Mouse (Mus musculus) embryo, embryonic 11.5 days (tissue): ENCODE measurements around the gene Trmt2b.
"Not testable (repeated sequence)": the region's sequence is repeated elsewhere in the genome, so short reads cannot be mapped to it uniquely, and the experiment has no call there.

ENCODE experiments used
- DNase-seq: peaks from one replicate; pipeline ENCODE4 v3.0.0-alpha.2; 2012; ENCODE audit warnings: low read depth, low spot score

Gene Trmt2b

DNA sequence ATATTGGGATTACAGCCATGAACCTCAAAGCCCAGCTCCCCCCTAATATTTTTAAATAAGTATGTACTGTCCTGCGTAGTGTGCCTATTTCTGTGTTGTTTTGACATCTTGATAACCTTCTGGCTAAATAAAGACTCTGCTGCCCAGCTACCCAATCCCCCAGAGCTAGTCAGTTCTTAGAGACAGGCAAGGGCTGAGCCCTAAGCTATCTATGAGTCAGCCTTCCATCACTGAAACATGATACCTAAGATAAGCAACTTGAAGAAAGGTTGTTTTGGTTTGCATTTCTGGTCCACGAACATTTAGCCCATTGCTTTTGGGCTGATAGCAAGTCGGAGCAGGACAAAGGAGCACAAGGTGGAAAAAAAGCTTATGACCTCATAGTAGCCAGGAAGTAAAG is 56.2 kb downstream of the Trmt2b start:
- no peak for DNase-seq

DNA sequence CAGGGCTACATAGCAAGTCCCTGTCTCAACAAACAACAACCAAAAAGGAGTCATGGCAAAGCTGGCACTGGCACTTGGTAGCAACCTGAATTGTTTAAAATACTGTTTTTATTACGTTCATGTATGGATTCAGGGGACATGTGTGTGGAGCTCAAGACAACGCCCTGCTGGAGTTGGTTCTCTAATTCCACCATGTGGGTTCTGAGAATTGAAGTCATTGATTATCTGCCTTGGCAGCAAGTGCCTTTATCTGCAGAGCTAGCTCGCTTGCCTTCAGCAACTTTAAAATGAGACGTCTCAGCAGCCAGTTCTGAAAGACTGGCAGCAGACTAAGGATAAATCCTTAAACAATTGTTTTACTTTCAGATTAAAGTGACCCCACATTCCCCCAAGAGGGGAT is 58.6 kb downstream of the Trmt2b start:
- DNase-seq: no peak

DNA sequence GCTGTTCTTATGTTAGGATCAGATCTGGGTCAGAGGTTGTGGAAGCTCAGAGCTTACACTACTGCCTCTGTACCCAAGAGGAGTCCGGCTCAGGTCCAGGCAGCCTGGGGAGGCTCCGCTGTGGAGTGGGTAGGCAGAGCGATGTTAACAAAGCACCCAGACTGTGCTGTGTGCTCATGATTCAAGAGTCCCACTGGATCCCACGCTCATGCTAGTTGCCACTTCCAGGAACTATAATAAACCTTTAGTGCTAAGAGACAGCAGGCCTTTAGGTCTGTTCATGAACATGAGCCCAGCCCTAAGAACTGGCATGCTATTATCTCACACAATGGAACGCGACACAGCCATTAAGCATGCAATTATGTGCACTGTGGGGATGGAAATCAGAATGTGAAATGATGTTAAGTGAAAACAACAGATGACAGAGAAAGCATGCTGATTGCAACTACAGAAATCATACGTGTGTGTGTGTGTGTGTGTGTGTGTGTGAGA is 65.6 kb downstream of the Trmt2b start:
- DNase-seq: no peak

DNA sequence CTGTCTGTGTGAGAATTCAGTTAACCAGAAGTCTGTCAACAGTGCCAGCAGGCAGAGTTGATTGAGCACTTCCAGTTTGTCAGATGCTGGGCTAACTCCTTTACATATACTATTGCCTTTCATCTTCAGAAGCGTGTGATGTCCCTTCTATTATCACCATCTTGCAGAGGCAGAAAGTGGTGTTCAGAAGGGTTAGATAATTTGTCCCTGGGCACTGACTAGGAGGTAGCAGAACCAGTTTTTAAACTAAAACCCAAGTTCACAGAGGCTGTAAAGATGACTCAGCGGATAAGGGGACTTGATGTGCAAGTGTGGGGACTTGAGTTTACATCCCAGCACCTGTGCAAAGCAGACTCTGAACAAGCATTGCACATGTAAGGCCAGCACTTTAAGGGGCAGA is 68.3 kb downstream of the Trmt2b start:
- no peak for DNase-seq

DNA sequence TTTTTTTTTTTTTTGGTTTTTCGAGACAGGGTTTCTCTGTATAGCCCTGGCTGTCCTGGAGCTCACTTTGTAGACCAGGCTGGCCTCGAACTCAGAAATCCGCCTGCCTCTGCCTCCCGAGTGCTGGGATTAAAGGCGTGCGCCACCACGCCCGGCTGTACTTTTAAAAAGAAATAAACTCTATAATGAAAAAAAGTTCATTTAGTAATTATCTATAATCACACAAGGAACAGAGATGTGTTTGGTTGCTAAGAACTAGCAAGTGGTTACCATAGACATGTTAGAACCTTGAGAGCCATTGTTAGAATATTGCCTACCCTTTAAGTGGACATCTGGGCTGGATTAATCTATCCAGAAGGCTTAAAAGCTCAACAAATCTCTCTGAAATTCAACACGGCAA is 89.6 kb downstream of the Trmt2b start, which contains the start of gene Arl13a:
TSS of gene Arl13a (plus strand) at position 301 of the 400 bp plus-strand sequence.
- not testable (repeated sequence) for DNase-seq

DNA sequence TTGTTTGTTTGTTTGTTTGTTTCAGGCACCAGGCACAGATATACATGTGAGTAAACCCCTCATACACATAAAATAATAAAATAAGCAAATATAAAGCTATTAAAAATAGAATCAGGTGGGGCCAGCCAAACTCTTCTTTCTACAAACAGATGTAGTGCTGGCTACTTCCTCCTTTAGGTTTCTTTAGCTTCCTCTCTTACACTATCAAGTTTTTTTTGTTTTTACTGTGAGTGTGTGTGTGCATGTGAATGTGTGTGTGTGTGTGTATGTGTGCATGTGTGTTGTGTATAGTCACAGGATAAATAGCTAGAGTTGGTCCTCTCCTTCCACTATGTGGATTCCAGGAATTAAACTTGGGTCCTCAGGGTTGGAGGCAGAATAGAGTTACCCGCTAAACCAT is 102.1 kb downstream of the Trmt2b start:
- DNase-seq: no peak
